Mouse (Mus musculus) cerebellum, adult (tissue): ENCODE data around the gene Gfra1.

Experiments
- ATAC-seq: cut with Nextera tagmentation; 2 replicates; pipeline ENCODE4 v1.9.2; 2017; ENCODE audit warnings: mild to moderate bottlenecking, moderate library complexity, mixed read lengths; ENCODE audit not compliant: insufficient number of reproducible peaks, low FRiP score, low TSS enrichment

Gene Gfra1

GRCm38 (mm10) chr19:58341351-58341750, 114.4 kb downstream of the Gfra1 start:
- ATAC-seq = no peak

DNA sequence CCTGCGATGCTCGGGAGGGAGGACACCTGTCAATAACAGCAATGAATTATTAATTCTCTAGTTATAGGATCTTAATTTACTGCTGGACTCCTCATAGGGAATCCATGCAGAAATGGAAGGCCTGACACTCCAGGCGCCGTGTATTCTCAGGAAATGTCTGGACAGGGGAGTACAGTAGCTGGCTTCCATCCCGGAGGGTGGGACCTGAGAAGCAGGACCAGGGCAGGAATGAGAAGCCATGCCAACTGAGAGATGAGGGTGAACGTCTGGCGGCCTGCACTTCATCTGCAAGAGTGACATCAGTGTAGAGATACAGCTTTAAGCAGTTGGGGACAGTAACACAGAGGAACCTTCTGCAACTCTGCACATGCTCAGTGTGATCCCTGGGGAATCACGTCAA, 115.5 kb downstream of the Gfra1 start:
- ATAC-seq = no peak

DNA sequence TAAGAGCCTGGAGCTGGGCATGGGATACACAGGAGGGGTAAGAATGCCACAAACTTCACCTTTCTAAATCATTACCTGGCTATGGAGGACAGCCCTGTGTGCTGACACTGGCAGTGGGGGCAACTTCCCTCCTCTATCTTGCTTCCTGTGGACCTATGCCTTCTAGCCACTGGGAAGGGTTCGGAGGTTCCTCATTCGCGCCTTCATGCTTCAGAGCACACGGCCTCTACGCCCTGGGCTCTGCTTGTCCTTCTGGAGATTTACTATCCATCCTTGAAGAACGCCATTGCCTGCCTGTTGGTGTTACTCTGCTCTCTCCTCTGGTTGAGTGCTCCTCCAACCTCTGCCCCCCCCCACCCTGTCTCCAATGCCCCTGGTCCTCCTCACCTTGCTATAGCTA, 118.9 kb downstream of the Gfra1 start:
- no peak for ATAC-seq

DNA sequence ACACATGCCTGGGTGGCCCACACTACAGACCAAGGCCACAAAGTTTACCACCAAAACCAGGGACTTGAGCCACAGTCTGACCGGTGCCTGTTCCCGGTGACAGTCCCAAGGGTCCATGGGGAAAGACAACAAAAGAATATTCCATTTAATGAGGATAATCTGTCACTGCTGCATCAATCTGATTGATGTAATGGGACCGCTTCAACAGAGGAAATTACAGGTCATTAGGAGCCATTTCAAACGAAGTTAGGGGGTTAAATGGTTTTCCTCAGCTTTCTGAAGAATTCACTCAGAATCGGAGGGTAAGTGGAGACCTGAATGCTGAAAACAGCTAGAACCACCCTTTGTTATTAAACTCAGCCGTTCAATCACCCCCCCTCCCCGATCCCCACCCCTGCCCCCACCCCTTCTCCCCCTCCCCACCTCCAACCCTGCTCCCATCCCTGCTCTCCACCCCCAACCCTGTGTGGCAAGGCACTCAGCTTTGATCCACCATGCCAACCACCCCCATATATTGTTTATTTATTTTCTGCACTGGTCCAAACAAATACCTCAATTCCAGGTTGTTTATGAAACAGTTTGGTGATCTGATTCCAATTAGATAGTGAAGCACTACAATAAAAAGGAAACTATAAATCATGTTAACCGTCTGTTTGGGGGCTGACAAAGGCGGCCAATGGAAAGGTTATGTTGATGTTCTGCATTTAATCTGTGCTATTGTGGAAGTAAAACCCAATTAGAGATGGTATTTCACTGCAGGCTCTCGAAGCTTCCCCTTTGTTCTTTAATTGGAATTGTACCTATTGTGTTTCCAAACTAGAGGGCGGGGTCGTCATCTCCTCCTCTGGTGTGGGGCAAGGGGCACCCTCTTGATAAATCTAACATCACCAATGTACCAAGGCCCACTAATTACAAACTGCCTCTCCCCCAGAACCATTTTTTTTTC, 119.9 kb downstream of the Gfra1 start:
- no peak for ATAC-seq

GRCm38 (mm10) chr19:58329305-58329704, 126.4 kb downstream of the Gfra1 start:
- no peak for ATAC-seq

DNA sequence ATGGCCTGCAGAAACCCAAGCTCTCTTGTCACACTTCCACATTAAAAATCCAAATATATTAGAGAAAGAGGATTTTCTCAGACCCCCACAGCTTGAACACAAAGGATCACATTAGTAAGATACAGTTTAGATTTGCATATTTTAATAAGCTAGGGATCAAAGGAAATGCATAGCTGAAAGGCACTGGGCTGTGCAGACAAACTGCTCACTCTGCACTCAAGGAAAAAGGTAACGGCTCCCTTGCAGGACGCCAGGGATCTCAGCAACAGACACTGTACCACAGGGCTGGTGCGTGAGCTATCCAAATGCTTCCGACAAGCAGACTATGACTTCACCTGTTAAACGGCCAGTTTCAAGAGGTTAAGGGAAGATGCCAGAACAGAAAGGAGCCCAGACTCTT, 127.7 kb downstream of the Gfra1 start:
- no peak for ATAC-seq

DNA sequence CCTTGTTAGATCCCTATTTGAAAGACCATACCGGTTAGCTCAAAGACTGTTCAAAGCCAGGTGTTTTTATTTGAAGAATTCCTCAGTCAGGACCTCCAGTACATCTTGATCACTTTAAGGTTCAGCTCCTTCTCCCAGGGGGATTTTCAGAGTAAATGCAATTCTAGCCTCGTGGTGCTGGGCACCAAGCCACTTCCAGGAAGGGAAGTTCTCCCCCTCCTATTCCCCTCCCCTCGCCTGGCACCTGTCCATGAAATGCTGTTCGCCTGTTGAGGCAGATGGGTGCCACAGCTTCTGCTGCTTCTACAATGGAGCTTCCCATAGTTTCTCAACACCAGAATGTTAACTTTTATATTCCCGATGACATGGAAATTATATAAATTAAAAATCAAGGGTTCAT, 139.2 kb downstream of the Gfra1 start:
- ATAC-seq = no peak

- ATAC-seq = no peak
These were observed 140.0 kb downstream of the Gfra1 start for GRCm38 (mm10) chr19:58315681-58316080.

DNA sequence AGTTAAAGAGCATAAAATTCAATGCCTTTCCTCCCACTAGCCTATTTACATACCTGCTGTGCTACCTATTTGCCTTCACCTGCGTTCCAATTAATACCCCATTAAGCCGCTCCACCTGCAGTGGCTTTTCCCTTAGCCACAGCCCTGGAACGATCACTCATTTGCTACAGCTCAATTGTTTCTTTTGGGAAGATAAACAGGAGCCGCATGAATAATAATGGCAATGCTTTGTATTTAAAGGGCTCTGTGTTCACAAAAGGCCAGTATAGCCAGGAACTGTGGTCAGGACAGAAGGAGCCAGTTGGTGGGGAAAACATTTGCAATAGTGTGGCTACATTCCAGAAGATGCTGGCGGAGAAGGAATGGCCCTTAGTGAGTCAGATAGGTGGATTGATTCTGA, 141.1 kb downstream of the Gfra1 start:
- ATAC-seq = no peak

GRCm38 (mm10) chr19:58313785-58314184, 141.9 kb downstream of the Gfra1 start:
- no peak for ATAC-seq

DNA sequence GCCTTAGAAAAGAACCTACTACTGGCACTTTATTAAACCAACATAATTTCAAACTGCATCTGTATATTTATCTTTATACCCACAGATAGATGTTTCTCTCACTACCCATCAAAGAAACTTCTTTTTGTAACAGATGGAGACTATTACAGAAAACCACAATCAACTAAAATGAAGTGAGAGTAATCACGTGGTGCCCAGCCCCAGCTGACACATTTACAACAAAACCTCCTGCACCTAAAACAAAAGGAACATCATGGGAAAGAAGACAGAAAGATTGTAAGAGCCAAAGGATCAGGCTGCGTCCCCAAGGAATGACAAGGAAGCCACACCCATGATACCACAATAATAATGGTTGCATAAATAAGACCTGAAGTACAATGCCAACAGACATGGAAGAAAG, 143.2 kb downstream of the Gfra1 start:
- ATAC-seq = no peak

- no peak for ATAC-seq
These were observed 145.1 kb downstream of the Gfra1 start for GRCm38 (mm10) chr19:58310334-58311315.

DNA sequence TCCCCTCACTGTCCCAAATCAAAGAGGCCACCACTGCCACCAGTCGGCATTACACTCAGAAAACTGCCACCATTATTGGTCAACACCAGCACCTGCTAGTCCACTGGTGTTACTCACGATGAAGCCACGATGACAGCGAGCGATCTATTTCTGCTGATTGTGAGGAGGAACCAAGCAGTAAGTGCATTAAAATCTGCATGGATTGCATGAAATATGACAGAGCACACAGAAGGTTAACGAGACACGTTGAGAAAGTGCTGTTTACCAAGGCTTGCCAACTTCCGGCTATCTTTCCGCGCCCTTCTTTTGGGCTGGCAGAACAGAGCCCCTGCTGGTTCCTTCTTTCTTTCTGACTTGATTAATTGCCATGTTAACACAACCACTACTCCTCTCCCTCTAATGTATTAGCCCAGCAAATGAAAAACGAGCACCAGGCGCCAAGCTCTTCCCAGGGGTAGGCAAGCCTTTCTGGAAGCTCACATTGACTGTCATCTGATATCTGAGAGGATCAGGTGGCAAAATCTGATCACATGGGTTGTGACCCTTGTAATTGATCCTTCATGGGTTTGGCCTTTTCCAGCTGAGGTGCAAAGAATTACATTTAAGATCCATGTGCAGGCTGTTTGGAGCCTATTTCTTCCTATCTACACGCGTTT, 146.0 kb downstream of the Gfra1 start:
- ATAC-seq = no peak

GRCm38 (mm10) chr19:58301105-58301504, 154.6 kb downstream of the Gfra1 start:
- ATAC-seq = no peak

DNA sequence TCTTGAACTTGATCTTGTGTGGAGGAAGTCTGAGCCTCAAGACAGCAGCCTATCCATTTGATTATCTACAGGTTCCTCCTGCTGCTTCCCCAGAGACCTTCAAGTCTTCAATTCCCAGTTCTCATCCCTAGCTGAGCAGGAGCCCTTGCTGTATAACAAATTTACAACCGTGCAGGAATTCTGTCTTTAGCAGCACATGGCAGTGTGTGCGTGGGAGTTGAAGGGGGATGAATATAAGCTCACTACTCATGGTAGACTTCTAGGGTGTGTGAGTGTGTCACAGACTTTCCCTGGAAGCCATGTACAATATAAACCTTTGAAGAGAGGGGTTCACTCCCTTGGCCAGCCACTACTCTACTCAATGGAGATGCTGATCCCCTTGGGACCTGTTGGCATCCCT, 157.8 kb downstream of the Gfra1 start:
- no peak for ATAC-seq

DNA sequence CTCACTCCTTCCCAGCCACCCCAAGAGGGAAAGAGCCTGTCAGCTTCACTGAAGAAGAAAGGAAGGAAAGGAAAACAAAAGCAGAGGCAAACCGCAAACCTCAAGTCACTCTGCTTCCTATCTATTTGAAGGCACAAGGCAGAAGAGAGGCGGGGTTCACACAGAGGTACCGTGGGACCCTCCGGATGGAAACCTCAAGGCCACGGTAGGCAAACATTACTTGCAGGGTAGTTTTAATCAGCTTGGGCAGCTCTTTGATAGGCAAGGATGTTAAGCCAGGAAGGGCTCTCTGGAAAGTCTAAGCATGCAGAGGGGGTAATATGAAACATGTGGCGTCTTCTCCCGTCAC, 158.9 kb downstream of the Gfra1 start:
- ATAC-seq = no peak

- peak; percentile 95 for ATAC-seq
These were observed 159.5 kb downstream of the Gfra1 start for GRCm38 (mm10) chr19:58295986-58296841.

- ATAC-seq = no peak
These were observed 167.6 kb downstream of the Gfra1 start for GRCm38 (mm10) chr19:58288145-58288544.

GRCm38 (mm10) chr19:58275281-58275680, 180.4 kb downstream of the Gfra1 start:
- no peak for ATAC-seq

- no peak for ATAC-seq
These were observed 183.9 kb downstream of the Gfra1 start for GRCm38 (mm10) chr19:58271815-58272214.
